Mouse (Mus musculus) spleen, adult 2 months (tissue): ENCODE data around the gene Sept11. TPM values are rescaled to one million over a fixed set of nuclear protein-coding genes. Genes with fewer than 3 reads are reported as not detected.

Source experiments
- DNase-seq, 2 experiments: peaks; one replicate each; pipeline versions ENCODE4 v3.0.0 to v3.0.0-alpha.2; 2012 to 2021; ENCODE audit warnings: low spot score in 2 of 2, low read depth in 1 of 2
- H3K27ac ChIP-seq: fragments of 200-500 bp; 2 replicates; pipeline ENCODE4 v1.5.1; 2012; ENCODE audit warnings: low read length, inconsistent platforms; ENCODE audit not compliant: insufficient read depth
- H3K27me3 ChIP-seq: fragments of 200-500 bp; 2 replicates; pipeline ENCODE4 v1.6.1; 2012; ENCODE audit warnings: mild to moderate bottlenecking, moderate library complexity, low read length, inconsistent platforms; ENCODE audit not compliant: control insufficient read depth, insufficient read depth
- H3K36me3 ChIP-seq: fragments of 200-500 bp; 2 replicates; pipeline ENCODE4 v1.6.1; 2012; ENCODE audit warnings: mild to moderate bottlenecking, low read length, inconsistent platforms; ENCODE audit not compliant: control insufficient read depth, insufficient read depth
- H3K4me1 ChIP-seq: fragments of 200-500 bp; 2 replicates; pipeline ENCODE4 v1.6.1; 2011; ENCODE audit warnings: inconsistent platforms; ENCODE audit not compliant: control insufficient read depth, insufficient read depth, insufficient read length
- H3K4me3 ChIP-seq: fragments of 200-500 bp; 2 replicates; pipeline ENCODE4 v1.5.1; 2011; ENCODE audit warnings: mild to moderate bottlenecking, inconsistent platforms; ENCODE audit not compliant: insufficient read depth, insufficient read length; ENCODE audit errors: extremely low read depth
- CTCF ChIP-seq: fragments of 200-500 bp; IDR thresholded peaks from 2 replicates; pipeline ENCODE4 v1.5.1; 2011; ENCODE audit warnings: mild to moderate bottlenecking, inconsistent platforms; ENCODE audit not compliant: insufficient read depth, insufficient read length, insufficient replicate concordance; ENCODE audit errors: extremely low read depth
- POLR2A ChIP-seq: fragments of 200-500 bp; IDR thresholded peaks from 2 replicates; pipeline ENCODE4 v1.6.1; 2011; ENCODE audit warnings: low read depth, low read length, inconsistent platforms
- WGBS: fragments of 180-500 bp; shearing (Covaris S2); methylation state at CpG from one replicate; pipeline ENCODE4 v1.1.7; 2018; 5-methylcytosine and 5-hydroxymethylcytosine counted together
- polyA plus RNA-seq: library from polyadenylated mRNA; depleted of rRNA; stranded (reverse); fragments of >200 nt; gene quantifications from 2 replicates; pipeline ENCODE4 v1.2.3, GENCODE M21; 2012

Sept11 gene
- polyA plus RNA-seq, 1 experiment, result 21.2 TPM

DNA sequence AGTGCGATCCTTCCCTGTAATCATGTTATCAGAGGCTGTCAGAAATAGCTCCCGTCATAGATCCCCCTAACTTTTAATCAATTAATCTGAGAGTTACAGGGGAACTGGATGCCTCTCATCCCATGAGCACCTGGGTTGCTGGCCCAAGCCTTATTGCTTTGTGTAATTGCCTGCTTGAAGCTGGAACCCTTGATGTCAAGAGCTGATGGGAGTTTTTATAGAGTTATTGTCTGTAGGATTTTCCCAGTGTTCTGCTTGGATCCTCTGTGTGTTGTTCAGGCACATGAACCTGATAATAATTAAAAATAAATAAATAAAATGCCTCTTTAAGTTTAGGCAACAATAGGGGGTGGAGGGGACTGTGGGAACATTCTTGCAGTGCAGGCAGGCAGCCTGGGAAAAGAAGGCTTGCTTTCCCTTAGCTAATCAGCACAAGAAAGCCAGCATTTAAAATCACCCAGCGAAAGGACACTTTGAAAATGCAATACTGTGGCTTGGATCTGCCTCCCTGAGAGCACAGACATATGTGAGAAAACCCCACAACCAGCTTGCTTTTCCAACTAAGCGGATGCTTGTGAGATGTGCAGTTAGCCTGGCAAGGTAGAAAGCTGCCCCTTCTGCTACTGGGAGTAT, 33.8 kb downstream of the Sept11 start:
- H3K4me1 ChIP-seq, result peaks cover 17% of the 10 kb centered on the region
- no peak for TF ChIP-seq POLR2A
- no peak for TF ChIP-seq CTCF
- 89% methylated on average over 4 of the region's 4 CpGs for WGBS
- no peaks in the 10 kb centered on the region for H3K27me3 ChIP-seq
- no peak overlapping the region for H3K27ac ChIP-seq
- H3K36me3 ChIP-seq, result no peaks in the 10 kb centered on the region
- no peak for DNase-seq
- H3K4me3 ChIP-seq, result no peak overlapping the region

DNA sequence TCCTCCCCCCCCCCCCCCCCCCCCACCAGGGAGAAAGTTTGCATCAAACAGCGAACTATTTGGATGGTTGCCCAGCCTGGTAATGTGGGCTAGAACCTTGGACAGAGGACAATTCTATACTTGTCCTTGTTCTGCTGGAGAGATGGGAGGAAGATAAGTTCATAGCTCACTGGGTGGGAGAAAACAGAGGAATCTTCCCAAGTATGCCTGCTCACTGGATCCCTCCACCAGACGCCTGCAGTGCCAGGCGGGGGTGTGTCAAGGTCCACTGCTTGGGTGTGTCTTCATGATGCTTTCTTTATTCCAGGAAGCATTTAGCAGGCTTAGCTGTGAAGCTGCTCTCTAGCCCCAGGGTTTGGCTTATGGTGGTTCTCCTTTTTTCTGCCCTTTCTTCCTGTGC, 34.5 kb downstream of the Sept11 start:
- H3K27ac ChIP-seq, result 0 out of 2 replicates have a peak overlapping the region, but pooled peaks have one; percentile 14
- TF ChIP-seq POLR2A (no peak), CTCF (no peak)
- DNase-seq, result peak in 1 of 2 experiments; percentile 24
- no peak overlapping the region for H3K4me3 ChIP-seq
- H3K27me3 ChIP-seq, result no peaks in the 10 kb centered on the region
- H3K36me3 ChIP-seq, result no peaks in the 10 kb centered on the region
- H3K4me1 ChIP-seq, result peaks cover 19% of the 10 kb centered on the region
- 13% methylated on average over 3 of the region's 3 CpGs for WGBS

DNA sequence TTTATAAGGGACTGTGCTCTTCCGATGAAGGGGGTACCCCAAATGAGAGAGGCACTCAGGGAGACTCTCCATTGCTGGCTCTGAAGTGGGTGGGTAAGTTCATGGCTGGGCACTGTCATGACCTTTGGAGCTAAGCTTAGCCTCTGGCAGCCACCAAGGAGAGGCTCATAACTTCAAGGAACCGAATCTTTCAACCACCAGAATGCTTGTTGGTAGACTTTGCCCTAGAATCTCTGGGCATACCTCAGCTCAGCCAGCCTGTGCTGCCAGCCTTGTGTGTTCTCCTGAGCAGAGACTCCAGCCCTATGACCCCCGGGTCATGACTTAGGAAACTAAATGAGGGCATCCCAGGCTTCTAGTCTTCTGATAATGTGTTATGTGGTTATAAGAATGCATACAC, 35.5 kb downstream of the Sept11 start:
- no peak for DNase-seq
- no peak overlapping the region for H3K27ac ChIP-seq
- no peaks in the 10 kb centered on the region for H3K36me3 ChIP-seq

DNA sequence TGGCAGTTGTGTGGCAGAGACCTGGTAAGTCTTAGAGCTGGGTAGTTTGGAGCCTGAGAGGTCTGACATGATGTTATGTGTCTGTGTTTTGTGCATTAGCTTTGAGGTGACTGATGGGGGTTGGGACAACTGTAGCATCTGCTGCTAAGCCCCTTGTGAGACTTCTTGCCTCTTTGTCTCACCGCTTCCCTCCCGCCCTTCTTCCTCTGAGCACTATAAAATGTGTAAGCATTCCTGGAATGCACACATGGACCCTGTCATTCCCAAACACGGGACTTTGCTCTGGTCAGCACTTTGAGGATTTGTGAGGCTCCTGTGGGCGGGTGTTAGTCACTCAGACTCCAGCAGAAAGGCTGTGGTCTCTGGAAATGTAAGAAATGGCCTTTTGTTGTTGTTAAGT, 36.7 kb downstream of the Sept11 start:
- TF ChIP-seq CTCF (no peak), POLR2A (no peak)
- H3K4me1 ChIP-seq, result peaks cover 35% of the 10 kb centered on the region
- no peaks in the 10 kb centered on the region for H3K27me3 ChIP-seq
- no peak overlapping the region for H3K27ac ChIP-seq
- no peaks in the 10 kb centered on the region for H3K36me3 ChIP-seq
- no peak for DNase-seq
- no peak overlapping the region for H3K4me3 ChIP-seq
- WGBS, result 84% methylated on average over 4 of the region's 4 CpGs

More for the DNA sequence above, 35.5 kb downstream of the Sept11 start:
- H3K4me3 ChIP-seq, result no peak overlapping the region
- H3K4me1 ChIP-seq, result peaks cover 26% of the 10 kb centered on the region
- no peaks in the 10 kb centered on the region for H3K27me3 ChIP-seq
- 87% methylated on average over 3 of the region's 3 CpGs for WGBS
- TF ChIP-seq POLR2A (no peak), CTCF (no peak)

DNA sequence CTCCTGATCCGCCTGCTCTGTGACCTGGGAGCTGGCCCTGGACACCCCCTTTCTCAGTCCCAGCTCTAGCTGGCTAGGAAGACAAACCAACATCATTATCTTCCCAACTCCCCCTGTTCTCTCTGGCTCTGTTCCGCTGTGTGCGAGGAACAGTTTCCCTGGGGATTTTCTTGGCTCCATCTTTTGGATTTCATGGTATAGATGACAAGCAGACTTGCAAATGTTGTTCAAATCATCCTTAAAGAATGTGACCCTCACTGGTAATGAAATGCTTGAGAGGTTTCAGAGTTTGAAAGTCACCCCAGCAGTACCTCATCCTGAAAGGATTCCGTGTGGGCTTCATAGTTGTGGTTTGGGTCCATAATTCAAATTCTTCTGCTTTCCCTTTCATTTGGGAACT, 38.2 kb downstream of the Sept11 start:
- Histone ChIP-seq H3K27me3 (no peaks in the 10 kb centered on the region), H3K36me3 (no peaks in the 10 kb centered on the region), H3K4me1 (peaks cover 39% of the 10 kb centered on the region), H3K27ac (no peak overlapping the region), H3K4me3 (no peak overlapping the region)
- DNase-seq, result no peak
- WGBS, result 83% methylated on average over 4 of the region's 4 CpGs
- TF ChIP-seq CTCF, result no peak
- TF ChIP-seq POLR2A, result no peak

DNA sequence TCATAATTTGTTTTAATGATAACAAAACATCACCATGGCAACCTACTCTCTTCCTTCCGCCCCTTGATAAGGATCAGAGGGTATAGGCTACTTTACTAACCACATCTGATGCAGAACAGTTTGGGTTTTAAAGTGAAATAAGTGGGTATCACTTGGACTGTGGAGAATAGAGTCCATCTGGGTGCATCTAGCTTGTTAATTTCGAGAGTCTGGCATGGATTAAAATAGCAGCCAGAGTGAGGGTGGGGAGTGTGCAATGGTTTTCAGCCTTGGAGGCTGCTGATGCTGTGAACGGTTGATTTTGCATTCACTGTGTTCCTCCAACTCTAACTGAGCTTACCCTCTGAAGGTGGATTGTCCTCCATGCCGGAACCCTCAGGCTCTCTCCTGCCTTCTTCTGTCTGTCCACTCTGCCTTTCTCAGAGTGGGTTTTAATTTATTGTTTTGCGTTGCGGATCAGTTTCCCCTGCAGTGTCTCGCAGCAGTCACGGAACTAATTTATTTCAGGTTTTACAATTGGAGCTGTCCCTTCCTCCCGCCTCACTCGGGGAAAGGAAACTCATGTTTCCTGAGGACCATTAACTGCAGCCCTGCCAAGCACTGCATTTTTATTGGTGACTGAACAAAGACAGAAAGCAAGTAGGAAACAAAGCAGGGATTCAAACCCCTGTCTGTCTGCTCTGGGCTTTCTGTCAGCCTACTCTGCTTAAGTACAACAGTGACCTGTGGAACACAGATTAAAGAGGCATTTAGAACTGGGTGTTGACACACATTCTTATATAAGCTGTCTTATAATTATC, 40.4 kb downstream of the Sept11 start:
- 26% methylated on average over 10 of the region's 10 CpGs for WGBS
- H3K27me3 ChIP-seq, result no peaks in the 10 kb centered on the region
- H3K36me3 ChIP-seq, result no peaks in the 10 kb centered on the region
- TF ChIP-seq POLR2A (no peak), CTCF (no peak)
- DNase-seq, result peak in 1 of 2 experiments; percentile 48
- H3K4me3 ChIP-seq, result no peak overlapping the region
- H3K27ac ChIP-seq, result peak overlapping the region; percentile 63
- H3K4me1 ChIP-seq, result peaks cover 41% of the 10 kb centered on the region
